ENCODE assay signal across 9 mouse cellular contexts in the genomic region with DNA sequence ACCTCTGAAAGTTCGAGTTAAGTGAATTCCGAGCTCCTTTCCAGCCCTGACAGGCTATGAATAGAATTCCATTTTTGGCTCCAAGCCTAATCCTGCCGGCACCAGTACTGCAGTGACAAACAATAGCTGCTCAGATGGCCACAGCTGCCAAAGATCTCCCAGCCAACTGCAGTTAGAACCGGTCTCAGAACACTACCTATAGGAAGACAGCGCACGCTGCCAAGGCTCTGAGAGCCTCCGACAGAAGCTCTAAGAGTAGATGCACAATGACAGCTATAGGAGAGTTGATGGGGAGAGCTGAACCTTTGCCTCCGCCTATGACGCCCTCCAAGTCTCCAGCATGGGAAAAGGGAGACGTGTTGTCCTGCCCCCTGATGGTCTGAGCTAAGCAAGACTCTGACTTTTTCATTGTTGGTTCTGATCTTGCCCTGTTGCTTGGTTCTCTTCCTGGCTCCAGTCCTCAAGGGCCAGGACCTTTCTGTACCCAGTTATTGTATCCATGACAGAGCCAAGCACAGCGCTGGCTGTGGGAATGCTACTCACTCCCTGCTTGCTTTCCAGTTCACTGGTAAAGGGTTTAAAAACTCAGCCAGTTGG.
DNase-seq lines count a peak whose midpoint lies in the region; ATAC-seq and TF ChIP-seq lines count a peak whose summit lies in the region.
"Had no signal": no experiment of that assay in that cellular context is flagged by ENCODE, and none has a peak within 500 bp of the region (broad histone marks: within the 10 kb centered on the region; RNA-seq: fewer than 3 reads in every experiment).

No protein-coding gene starts in this region.

- peak overlapping the region; percentile 77 for H3K27ac ChIP-seq in hindbrain, embryonic 16.5 days (ENCODE audit: low read depth, low read length)
- H3K27ac ChIP-seq in stomach, embryonic 14.5 days (ENCODE audit: low read length), result peak overlapping the region; percentile 59; the same call in 1 of the 2 replicates
- H3K27ac ChIP-seq in thymus, adult 2 months (ENCODE audit: control insufficient read depth, insufficient read depth, low read length), result no peak overlapping the region
- H3K27ac ChIP-seq: liver, embryonic 13.5 days had no signal

- no peak for TF ChIP-seq CTCF in thymus, adult 2 months (IDR thresholded peaks at IDR 0.05; ENCODE audit: borderline replicate concordance, control insufficient read depth, extremely low read depth, insufficient read depth, low read length, poor library complexity)

- H3K27me3 ChIP-seq in hindbrain, embryonic 16.5 days (replicated peaks; ENCODE audit: control insufficient read depth, insufficient read depth, low read length), result no peaks in the 10 kb centered on the region
- no peaks in the 10 kb centered on the region for H3K27me3 ChIP-seq in stomach, embryonic 14.5 days (ENCODE audit: control insufficient read depth, insufficient read depth, low read length)
- H3K27me3 ChIP-seq in thymus, adult 2 months (ENCODE audit: control insufficient read depth, insufficient read depth, low read length), result no peaks in the 10 kb centered on the region

- peaks cover 38% of the 10 kb centered on the region for H3K4me1 ChIP-seq in hindbrain, embryonic 16.5 days (ENCODE audit: control insufficient read depth, insufficient read depth, low read depth, low read length)
- H3K4me1 ChIP-seq in stomach, embryonic 14.5 days (ENCODE audit: control insufficient read depth, insufficient read depth, low read length), result peaks cover 62% of the 10 kb centered on the region
- H3K4me1 ChIP-seq in thymus, adult 2 months (replicated peaks; ENCODE audit: control insufficient read depth, insufficient read depth, low read length), result no peaks in the 10 kb centered on the region

- peak; percentile 92 for DNase-seq in ZHBTc4 (ENCODE audit: low read depth, low spot score)
- peak; percentile 76 to 78 for DNase-seq in cerebellum, postnatal 14 days
- DNase-seq in gastrocnemius, postnatal 10 days, result peak; percentile 48
- DNase-seq in layer of hippocampus, postnatal 36 days, result peak; percentile 48 to 51
- DNase-seq in mesoderm, embryonic 11.5 days (ENCODE audit: low read depth, low spot score), result peak; percentile 69
- no peak for DNase-seq in thymus, adult 2 months
- DNase-seq: liver, embryonic 13.5 days had no signal

- no peak for TF ChIP-seq POLR2A in thymus, adult 2 months (IDR thresholded peaks at IDR 0.05; ENCODE audit: control insufficient read depth, extremely low read depth, insufficient read depth, low read length, poor library complexity)

- WGBS in hindbrain, embryonic 16.5 days, result 7% methylated on average over 11 of the region's 11 CpGs
- 26% methylated on average over 11 of the region's 11 CpGs for WGBS in stomach, embryonic 14.5 days
- WGBS in thymus, adult 2 months, result 64% methylated on average over 11 of the region's 11 CpGs

- H3K9ac ChIP-seq in hindbrain, embryonic 16.5 days (ENCODE audit: low read depth, low read length), result peak overlapping the region; percentile 38; the same call in 1 of the 2 replicates
- H3K9ac ChIP-seq in stomach, embryonic 14.5 days (replicated peaks; ENCODE audit: low read depth, low read length), result no peak overlapping the region
- H3K9ac ChIP-seq: liver, embryonic 13.5 days had no signal

- H3K4me2 ChIP-seq in hindbrain, embryonic 16.5 days (ENCODE audit: low read length), result peak overlapping the region; percentile 50
- H3K4me2 ChIP-seq in stomach, embryonic 14.5 days (replicated peaks; ENCODE audit: low read depth, low read length), result 0 out of 2 replicates have a peak overlapping the region, but pooled peaks have one; percentile 2
- H3K4me2 ChIP-seq: liver, embryonic 13.5 days had no signal

- ATAC-seq in hindbrain, embryonic 16.5 days, result peak; percentile 93
- ATAC-seq in stomach, embryonic 14.5 days (ENCODE audit: insufficient number of reproducible peaks, insufficient read depth, low FRiP score, low read depth), result peak; percentile 81

- H3K4me3 ChIP-seq in hindbrain, embryonic 16.5 days (ENCODE audit: low read length), result peak overlapping the region; percentile 16
- H3K4me3 ChIP-seq in stomach, embryonic 14.5 days (ENCODE audit: low read depth, low read length), result no peak overlapping the region
- no peak overlapping the region for H3K4me3 ChIP-seq in thymus, adult 2 months (ENCODE audit: control insufficient read depth, insufficient read depth, low read length)
- H3K4me3 ChIP-seq: liver, embryonic 13.5 days had no signal

- no peaks in the 10 kb centered on the region for H3K36me3 ChIP-seq in hindbrain, embryonic 16.5 days (ENCODE audit: control insufficient read depth, insufficient read depth, low read length)
- no peaks in the 10 kb centered on the region for H3K36me3 ChIP-seq in stomach, embryonic 14.5 days (ENCODE audit: control insufficient read depth, insufficient read depth, low read length)
- no peaks in the 10 kb centered on the region for H3K36me3 ChIP-seq in thymus, adult 2 months (ENCODE audit: control insufficient read depth, insufficient read depth, low read length)
- H3K36me3 ChIP-seq: liver, embryonic 13.5 days had no signal

- no peaks in the 10 kb centered on the region for H3K9me3 ChIP-seq in hindbrain, embryonic 16.5 days (ENCODE audit: control insufficient read depth, low read length)
- H3K9me3 ChIP-seq in stomach, embryonic 14.5 days (ENCODE audit: control insufficient read depth, low read depth, low read length), result no peaks in the 10 kb centered on the region
- H3K9me3 ChIP-seq: liver, embryonic 13.5 days had no signal
